Mouse (Mus musculus) megakaryocyte, adult 5-6 weeks (primary cell): ENCODE measurements around the gene Vps37b. TPM values are rescaled to one million over a fixed set of nuclear protein-coding genes. Genes with fewer than 3 reads are reported as not detected.

Experiments
- ATAC-seq: 2 replicates; pipeline ENCODE4 v1.8.0; 2016; ENCODE audit warnings: mild to moderate bottlenecking, inconsistent platforms; ENCODE audit not compliant: poor library complexity, severe bottlenecking
- total RNA-seq, 2 experiments: library from RNA; stranded (forward) in 1 of 2; stranded (reverse) in 1 of 2; fragments of 153-499, 151-499 nt in 1 of 2; fragments of 221-1000, 200-1000 nt in 1 of 2; gene quantifications; 2 replicates each; pipeline versions ENCODE4 v1.2.3 to v1.2.4; 2015 to 2017

The Vps37b gene
- total RNA-seq, 2 experiments from 2014 or later = 29.1 to 29.2 TPM

GRCm38 (mm10) chr5:124005151-124005500 is 26.9 kb downstream of the Vps37b start:
- ATAC-seq = no peak

GRCm38 (mm10) chr5:124004356-124005150 is 27.5 kb downstream of the Vps37b start:
- no peak for ATAC-seq

DNA sequence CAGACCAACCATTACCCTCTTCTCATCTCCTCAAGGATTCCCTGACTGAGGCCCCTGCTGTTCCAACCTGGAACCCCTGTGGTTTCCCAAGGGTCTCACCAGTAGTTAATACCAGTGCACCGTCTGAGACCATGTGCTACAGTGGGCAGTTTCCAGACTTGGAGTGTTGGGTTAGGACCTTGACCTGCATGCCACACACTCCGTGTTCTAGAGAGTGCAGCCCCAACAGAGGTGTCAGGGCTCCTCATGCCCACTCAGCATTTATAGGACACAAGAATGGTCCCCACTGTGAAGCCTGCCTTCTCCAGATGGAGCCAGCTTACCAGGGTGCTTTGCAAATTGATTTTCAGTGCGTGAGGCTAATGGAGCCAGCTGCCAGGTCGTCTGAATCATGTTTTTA is 28.7 kb downstream of the Vps37b start:
- ATAC-seq = no peak

- ATAC-seq = no peak
These were observed 29.2 kb downstream of the Vps37b start for GRCm38 (mm10) chr5:124002876-124003275.

- peak; percentile 15; the same call in 1 of the 2 replicates for ATAC-seq
These were observed 30.8 kb downstream of the Vps37b start for GRCm38 (mm10) chr5:124001274-124001673.

GRCm38 (mm10) chr5:124000824-124001223 is 31.2 kb downstream of the Vps37b start:
- ATAC-seq = peak; percentile 78

DNA sequence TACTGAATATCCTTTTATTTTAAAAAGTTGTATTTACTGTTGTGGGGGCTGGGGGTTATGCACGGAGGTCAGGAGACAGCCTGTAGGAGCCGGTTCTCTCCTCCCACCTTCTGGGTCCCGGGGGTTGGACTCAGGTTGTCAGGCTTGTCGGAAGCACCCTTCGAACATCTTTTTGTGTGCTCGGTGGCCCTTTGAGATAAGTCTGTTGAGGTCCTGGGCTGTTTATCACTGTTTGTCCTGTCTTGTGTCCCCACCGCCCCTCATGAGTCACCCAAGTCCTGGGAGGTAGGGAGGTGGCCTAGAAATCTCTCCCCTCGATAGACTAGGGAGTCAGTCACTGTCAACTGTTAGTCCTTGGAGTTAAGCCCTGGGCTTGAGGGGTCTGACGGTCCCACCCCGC is 33.7 kb downstream of the Vps37b start:
- ATAC-seq = no peak

DNA sequence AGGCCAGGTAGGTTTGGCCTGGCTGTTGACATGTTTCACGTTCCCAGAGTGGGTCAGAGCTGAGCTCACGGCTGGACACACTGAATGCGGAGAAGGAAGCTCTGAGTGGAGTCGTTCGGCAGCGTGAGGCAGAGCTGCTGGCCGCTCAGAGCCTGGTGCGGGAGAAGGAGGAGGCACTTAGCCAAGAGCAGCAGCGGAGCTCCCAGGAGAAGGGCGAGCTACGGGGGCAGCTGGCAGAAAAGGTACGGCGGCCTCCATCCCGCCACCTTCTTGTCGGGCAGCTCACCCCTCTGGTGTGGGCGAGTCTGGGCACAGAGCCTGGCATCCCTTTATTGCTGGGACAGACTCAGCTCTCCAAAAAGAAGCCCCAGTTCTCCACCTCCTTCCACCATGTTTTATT is 34.3 kb downstream of the Vps37b start:
- ATAC-seq = no peak

GRCm38 (mm10) chr5:123997211-123997751 is 34.8 kb downstream of the Vps37b start:
- no peak for ATAC-seq

GRCm38 (mm10) chr5:123996695-123997094 is 35.4 kb downstream of the Vps37b start:
- ATAC-seq = no peak

DNA sequence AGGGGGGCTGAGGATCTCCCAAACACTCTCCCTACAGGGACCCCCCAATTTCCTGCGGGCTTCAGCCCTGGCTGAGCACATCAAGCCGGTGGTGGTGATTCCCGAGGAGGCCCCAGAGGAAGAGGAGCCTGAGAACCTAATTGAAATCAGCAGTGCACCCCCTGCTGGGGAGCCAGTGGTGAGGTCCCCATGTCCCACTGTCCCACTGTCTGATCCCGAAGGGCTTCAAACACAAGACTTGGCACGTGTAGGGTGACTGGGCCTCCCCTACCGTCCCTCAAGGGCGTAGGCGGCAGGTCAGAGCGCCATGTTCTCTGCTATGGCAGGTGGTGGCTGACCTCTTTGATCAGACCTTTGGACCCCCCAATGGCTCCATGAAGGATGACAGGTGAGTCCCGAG is 35.9 kb downstream of the Vps37b start:
- ATAC-seq = no peak

- no peak for ATAC-seq
These were observed 36.7 kb downstream of the Vps37b start for GRCm38 (mm10) chr5:123995388-123995787.

- no peak for ATAC-seq
These were observed 37.6 kb downstream of the Vps37b start for GRCm38 (mm10) chr5:123994468-123994867.

- ATAC-seq = no peak
These were observed 38.6 kb downstream of the Vps37b start for GRCm38 (mm10) chr5:123993263-123994036.

GRCm38 (mm10) chr5:123992794-123993193 is 39.3 kb downstream of the Vps37b start:
- ATAC-seq = peak; percentile 89

GRCm38 (mm10) chr5:123992193-123992637 is 39.9 kb downstream of the Vps37b start:
- peak; percentile 61 for ATAC-seq

DNA sequence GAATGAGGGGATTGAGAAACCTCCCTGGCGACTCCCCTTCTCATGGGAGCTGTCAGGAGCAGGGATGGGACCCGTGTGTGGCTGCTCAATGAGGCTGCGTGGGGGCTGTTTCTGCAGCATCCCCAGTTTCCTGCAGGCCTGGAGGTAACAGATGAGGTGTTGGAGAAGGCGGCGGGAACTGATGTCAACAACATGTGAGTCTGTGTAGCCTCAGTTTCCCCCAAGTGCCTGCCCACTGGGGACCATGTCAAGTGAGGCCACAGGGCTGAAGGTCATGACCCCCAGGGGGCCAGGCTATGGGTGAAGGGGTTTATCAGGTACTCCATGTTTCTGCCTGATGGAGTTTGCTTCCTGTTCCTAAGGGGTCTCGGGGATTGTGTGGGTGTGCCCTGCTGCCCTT is 40.7 kb downstream of the Vps37b start:
- no peak for ATAC-seq

DNA sequence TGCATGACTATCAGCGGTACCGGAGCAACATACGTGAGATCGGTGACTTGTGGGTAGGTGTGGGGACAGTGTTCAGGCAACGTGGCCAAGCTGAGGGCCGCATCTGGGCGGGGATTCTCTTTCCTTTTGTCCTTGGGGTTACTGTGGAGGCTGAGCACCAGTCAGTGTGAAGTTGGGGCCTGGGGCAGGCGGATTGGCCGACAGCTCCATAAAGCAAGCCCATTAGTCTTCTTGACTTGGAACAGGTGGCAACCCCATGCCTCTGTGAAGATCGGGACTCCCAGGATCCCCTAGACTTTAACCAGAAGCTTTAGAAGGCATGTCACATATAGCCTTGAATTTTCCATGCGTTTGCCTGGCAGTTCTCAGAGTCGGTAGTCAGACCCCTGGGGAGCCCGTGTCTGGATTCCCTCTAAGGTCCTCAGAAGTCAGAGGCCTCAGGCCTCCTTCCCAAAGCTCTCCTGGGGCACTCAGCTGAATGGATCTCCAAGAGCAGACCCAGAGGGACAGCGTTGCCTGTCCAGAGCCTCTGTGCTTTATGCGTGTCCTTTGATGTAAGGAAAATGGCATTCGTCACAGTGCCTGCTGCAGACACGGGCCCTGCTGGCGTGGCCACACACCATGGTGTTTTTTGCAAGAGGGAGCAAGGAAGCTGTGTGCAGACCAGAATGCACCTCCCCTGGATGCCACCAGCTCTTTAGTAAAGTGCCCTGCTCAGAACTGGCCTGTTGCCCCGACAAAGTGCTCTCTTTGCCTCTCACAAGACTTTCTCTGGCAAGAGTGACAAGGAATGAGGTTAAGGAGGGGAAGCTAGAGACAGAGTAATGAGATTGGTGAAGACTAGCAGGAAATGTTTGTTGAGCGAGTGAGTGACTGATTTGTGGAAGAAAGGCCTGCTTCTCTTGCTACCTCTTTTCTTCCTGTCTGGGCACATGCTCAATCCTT is 41.9 kb downstream of the Vps37b start:
- no peak for ATAC-seq

GRCm38 (mm10) chr5:123987511-123987910 is 44.6 kb downstream of the Vps37b start:
- no peak for ATAC-seq

DNA sequence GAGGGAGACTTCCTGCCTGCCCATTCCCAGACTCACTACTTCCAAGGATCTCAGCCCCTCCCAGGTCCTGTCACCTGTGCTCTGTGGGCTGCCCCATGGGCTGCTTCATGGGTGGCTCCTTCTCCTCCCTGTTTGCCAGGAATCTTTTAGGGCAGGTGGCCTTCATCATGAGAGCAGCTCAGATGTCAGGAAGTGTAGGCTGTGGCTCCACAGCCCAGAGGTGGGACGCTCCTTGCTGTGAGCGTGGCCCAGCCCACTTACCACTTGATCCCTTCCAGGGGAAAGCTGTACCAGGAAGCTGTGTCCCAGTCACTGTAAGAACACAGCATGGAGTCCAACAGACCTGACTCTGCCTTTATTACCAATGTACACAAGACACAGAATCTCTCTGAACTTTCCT is 45.1 kb downstream of the Vps37b start:
- no peak for ATAC-seq

DNA sequence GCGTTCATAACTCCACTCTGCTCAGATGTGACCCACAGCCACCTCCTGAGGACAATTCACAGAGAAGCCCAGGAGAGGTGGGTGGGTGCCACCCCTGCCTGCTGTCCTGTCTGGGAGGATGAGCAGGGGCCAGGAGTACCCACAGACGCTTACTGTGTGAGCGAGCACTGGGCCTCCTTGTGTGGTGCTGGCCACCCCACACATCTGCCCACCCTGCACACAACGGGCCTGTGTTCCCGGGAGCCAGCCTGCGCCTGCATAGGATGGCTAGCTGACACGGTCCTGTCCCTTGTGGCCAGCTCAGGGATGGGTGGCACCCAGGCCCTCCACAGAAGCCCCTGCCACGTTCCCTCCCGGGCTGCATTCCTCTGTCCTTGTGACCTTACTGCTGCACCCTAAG is 46.6 kb downstream of the Vps37b start:
- no peak for ATAC-seq
